Comparison of ENCODE assay signal across 8 mouse cellular contexts in the genomic region with DNA sequence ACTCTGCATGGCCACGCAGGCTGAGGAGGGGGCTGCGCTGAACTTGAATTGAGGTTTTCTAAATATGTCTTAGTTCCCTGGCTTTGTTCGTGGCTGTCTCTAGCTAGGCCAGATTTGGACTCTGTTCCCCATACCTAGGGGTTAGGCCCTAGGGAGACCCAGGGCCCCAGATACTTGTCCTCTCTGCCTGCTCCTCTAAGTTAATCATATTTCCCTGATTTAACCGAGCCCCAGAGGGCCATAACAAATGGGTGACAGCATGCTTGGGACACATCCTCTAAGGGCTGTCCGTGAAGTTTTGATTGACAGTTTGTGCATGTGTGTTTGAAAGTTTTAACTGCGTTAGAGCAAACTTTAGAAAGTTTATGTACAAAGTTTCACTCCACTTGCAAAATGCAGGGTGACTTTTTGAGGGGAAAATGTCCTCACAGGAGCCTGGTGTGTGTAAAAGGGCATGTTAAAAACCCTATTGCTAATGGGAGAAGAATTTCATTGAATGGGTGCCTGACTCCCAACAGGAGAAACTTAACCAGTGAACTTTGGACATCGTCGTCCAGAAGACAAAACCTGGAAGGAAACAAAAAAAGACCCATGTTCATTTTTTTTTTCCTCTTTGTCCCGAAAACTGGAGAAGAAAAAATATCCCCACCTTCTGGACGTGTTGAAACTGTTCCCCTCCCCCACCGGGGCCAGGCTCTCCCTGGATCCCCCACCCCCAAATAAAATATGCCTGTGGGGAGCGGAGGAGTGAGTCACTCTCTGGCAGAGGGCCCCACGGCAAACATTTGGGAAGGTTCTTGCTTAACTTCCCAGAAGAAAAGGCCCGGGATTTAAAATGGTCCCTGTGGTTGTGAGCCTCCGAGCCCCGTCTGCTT. TPM values are rescaled to one million over a fixed set of nuclear protein-coding genes. Genes with fewer than 3 reads are reported as not detected.
A peak's percentile ranks its signal among the peaks of the same experiment; 100 is the strongest.
DNase-seq lines count a peak whose midpoint lies in the region; ATAC-seq lines count a peak whose summit lies in the region.

No protein-coding gene starts in this region.

- H3K9me3 ChIP-seq in megakaryocyte, embryonic 14.5 days = peaks cover 7% of the 10 kb centered on the region
- no peaks in the 10 kb centered on the region for H3K9me3 ChIP-seq in embryonic facial prominence, embryonic 12.5 days
- H3K9me3 ChIP-seq in heart, embryonic 13.5 days = no peaks in the 10 kb centered on the region

- peak overlapping the region; percentile 95 for H3K9ac ChIP-seq in embryonic facial prominence, embryonic 12.5 days
- peak overlapping the region; percentile 97 for H3K9ac ChIP-seq in heart, embryonic 13.5 days

- peak; percentile 72 for DNase-seq in kidney, postnatal 10 days
- peak; percentile 77 to 82 for DNase-seq in lung, postnatal 4 days
- peak; percentile 34 for DNase-seq in testis, postnatal 14 days (ENCODE audit: low spot score)
- no peak for DNase-seq in left cerebral cortex, postnatal 36 days (ENCODE audit: low spot score in 2 of 2)

- peaks cover 29% of the 10 kb centered on the region for H3K4me1 ChIP-seq in megakaryocyte, embryonic 14.5 days
- peaks cover 27% of the 10 kb centered on the region for H3K4me1 ChIP-seq in embryonic facial prominence, embryonic 12.5 days
- peaks cover 56% of the 10 kb centered on the region for H3K4me1 ChIP-seq in heart, embryonic 13.5 days

- H3K4me2 ChIP-seq in embryonic facial prominence, embryonic 12.5 days (replicated peaks) = peak overlapping the region; percentile 72
- H3K4me2 ChIP-seq in heart, embryonic 13.5 days = peak overlapping the region; percentile 73

- H3K27me3 ChIP-seq in megakaryocyte, embryonic 14.5 days (replicated peaks) = peaks cover 82% of the 10 kb centered on the region
- no peaks in the 10 kb centered on the region for H3K27me3 ChIP-seq in embryonic facial prominence, embryonic 12.5 days
- no peaks in the 10 kb centered on the region for H3K27me3 ChIP-seq in heart, embryonic 13.5 days (replicated peaks)

- 6% methylated on average over 16 of the region's 16 CpGs for WGBS in embryonic facial prominence, embryonic 12.5 days
- WGBS in heart, embryonic 13.5 days = 22% methylated on average over 16 of the region's 16 CpGs

- ATAC-seq in megakaryocyte, adult 5-6 weeks (ENCODE audit: poor library complexity, severe bottlenecking) = no peak
- no peak for ATAC-seq in embryonic facial prominence, embryonic 12.5 days (ENCODE audit: insufficient number of reproducible peaks, insufficient read depth, low FRiP score, low TSS enrichment)
- no peak for ATAC-seq in heart, embryonic 13.5 days (ENCODE audit: extremely low read depth, insufficient number of reproducible peaks, low FRiP score, low TSS enrichment)

- H3K36me3 ChIP-seq in megakaryocyte, embryonic 14.5 days (replicated peaks; ENCODE audit: low read length) = no peaks in the 10 kb centered on the region
- H3K36me3 ChIP-seq in embryonic facial prominence, embryonic 12.5 days = no peaks in the 10 kb centered on the region
- H3K36me3 ChIP-seq in heart, embryonic 13.5 days = peaks cover 10% of the 10 kb centered on the region; the same call in 1 of the 2 replicates

- H3K27ac ChIP-seq in embryonic facial prominence, embryonic 12.5 days = peak overlapping the region; percentile 88
- peak overlapping the region; percentile 86 for H3K27ac ChIP-seq in heart, embryonic 13.5 days (replicated peaks)

- H3K4me3 ChIP-seq in megakaryocyte, embryonic 14.5 days (replicated peaks) = peak overlapping the region; percentile 92
- peak overlapping the region; percentile 78 for H3K4me3 ChIP-seq in embryonic facial prominence, embryonic 12.5 days
- peak overlapping the region; percentile 89 for H3K4me3 ChIP-seq in heart, embryonic 13.5 days

- intact Hi-C loops in left cerebral cortex, postnatal 36 days (cut with DNase I) = no loop called here

RNA-seq across cellular contexts. Expression of a gene that starts 1.1 kb away (rescaled TPM):
- 4.4 and 7.3 TPM in 2 replicates for polyA plus RNA-seq in megakaryocyte, embryonic 14.5 days (2012; ENCODE audit: insufficient read depth, low replicate concordance)
- 4.1 and 6.9 TPM in 2 replicates for total RNA-seq in megakaryocyte, adult 5-6 weeks (2015)
- total RNA-seq in megakaryocyte, adult 5-6 weeks (2017) = 1.9 and 3.4 TPM in 2 replicates
- polyA plus RNA-seq in embryonic facial prominence, embryonic 12.5 days (2016; fragmentation: Nextera tagmentation; extraction: Ambion mirVana) = 133 and 135 TPM in 2 replicates
- 67.8 and 74.5 TPM in 2 replicates for polyA plus RNA-seq in heart, embryonic 13.5 days (2015; fragmentation: Nextera tagmentation; extraction: Ambion mirVana)
- 10 to 100 TPM; 27.0 to 27.9 TPM for total RNA-seq in left cerebral cortex, postnatal 36 days (2021)

Comparison
In these comparisons a context has a peak if more than half of its experiments do, and no peak if none do; other contexts are left out.
1. DNase-seq: peak in kidney, postnatal 10 days (single experiment), lung, postnatal 4 days (2 of 2) and testis, postnatal 14 days (single experiment); none in left cerebral cortex, postnatal 36 days (0 of 2).
2. Peak in every context shown above with its lines, with median percentiles within 50 percentile points of each other: H3K4me3 ChIP-seq.